Mouse (Mus musculus) small intestine, adult 2 months (tissue): Measurements from ENCODE around the gene Itprid2.

ENCODE experiments used
- CTCF ChIP-seq: fragments of 200-500 bp; IDR thresholded peaks from 2 replicates; pipeline ENCODE4 v1.5.1; 2012; ENCODE audit warnings: low read depth, mild to moderate bottlenecking, control low read depth, inconsistent platforms, low read length, moderate library complexity, mixed read lengths; ENCODE audit not compliant: insufficient replicate concordance, insufficient read length; ENCODE audit errors: extremely low read depth
- POLR2A ChIP-seq: fragments of 200-500 bp; IDR thresholded peaks from 2 replicates; pipeline ENCODE4 v1.6.1; 2012; ENCODE audit warnings: low read depth, mild to moderate bottlenecking, control low read depth, inconsistent platforms, low read length, moderate library complexity

- TF ChIP-seq POLR2A (no peak), CTCF (no peak)
Observed at GRCm38 (mm10) chr2:79596177-79596576, 39.0 kb upstream of the Itprid2 start.
